Comparison of ENCODE assay signal across 8 mouse cellular contexts in the genomic region with DNA sequence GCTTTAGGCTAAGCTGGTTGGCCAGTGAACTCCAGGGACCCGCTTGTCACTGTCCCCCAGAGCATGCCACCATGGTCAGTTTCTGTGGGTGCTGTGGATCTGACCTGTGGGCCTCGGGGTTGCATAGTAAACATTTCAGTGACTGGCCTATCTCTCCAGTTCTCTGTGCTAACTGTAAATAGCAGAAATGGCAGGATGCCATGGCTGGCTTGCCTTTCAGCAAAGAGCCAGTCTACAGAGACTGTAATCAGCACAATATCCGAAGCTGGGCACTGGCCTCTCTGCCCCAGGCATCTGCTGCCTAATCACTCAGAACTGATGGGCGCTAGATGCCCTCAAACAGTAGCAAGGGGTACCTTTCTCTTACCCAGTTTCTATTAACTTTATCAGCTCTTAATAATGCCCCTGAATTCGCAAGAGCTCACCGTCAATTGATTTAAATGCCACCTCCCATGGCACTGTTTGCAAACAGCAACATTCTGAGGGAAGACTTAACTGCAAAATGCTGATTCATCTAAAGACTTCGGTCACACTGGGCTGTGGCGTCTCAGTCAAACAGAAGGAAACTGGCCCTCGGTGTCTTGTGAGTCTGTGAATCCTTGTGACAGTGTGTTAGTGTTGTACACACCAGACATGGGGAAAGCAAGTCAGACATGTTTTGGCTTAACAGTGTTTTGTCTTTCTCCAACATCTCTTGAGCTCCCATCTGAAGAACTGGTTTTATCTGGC. TPM values are rescaled to one million over a fixed set of nuclear protein-coding genes. Genes with fewer than 3 reads are reported as not detected.
DNase-seq lines count a peak whose midpoint lies in the region; ATAC-seq lines count a peak whose summit lies in the region.

No protein-coding gene starts in this region.

- no peak overlapping the region for H3K9ac ChIP-seq in hindbrain, embryonic 14.5 days
- no peak overlapping the region for H3K9ac ChIP-seq in hindbrain, embryonic 11.5 days (ENCODE audit: low read depth, low read length)
- H3K9ac ChIP-seq in kidney, embryonic 16.5 days (replicated peaks; ENCODE audit: low read length), result no peak overlapping the region

- DNase-seq in adrenal gland, postnatal 10 days, result peak; percentile 68
- no peak for DNase-seq in adrenal gland, adult 8-10 months
- peak; percentile 46 for DNase-seq in hindbrain, embryonic 14.5 days (ENCODE audit: low spot score)
- DNase-seq in hindbrain, embryonic 11.5 days (ENCODE audit: low spot score), result no peak
- DNase-seq in MN1 (ENCODE audit: low spot score), result peak; percentile 69
- DNase-seq in thymus, postnatal 25 days, result no peak
- DNase-seq in left cerebral cortex, postnatal 10 days (ENCODE audit: extremely low spot score in 1 of 2, low spot score in 2 of 2), result no peak

- 0 out of 2 replicates have a peak, but pooled peaks have one; percentile 34 for ATAC-seq in hindbrain, embryonic 14.5 days (ENCODE audit: low FRiP score)
- no peak for ATAC-seq in hindbrain, embryonic 11.5 days (ENCODE audit: low FRiP score)
- peak; percentile 32; the same call in 1 of the 2 replicates for ATAC-seq in kidney, embryonic 16.5 days (ENCODE audit: low FRiP score, low TSS enrichment)

- no peak overlapping the region for H3K4me3 ChIP-seq in hindbrain, embryonic 14.5 days (replicated peaks; ENCODE audit: low read length)
- no peak overlapping the region for H3K4me3 ChIP-seq in hindbrain, embryonic 11.5 days (ENCODE audit: low read depth, low read length)
- no peak overlapping the region for H3K4me3 ChIP-seq in kidney, embryonic 16.5 days (ENCODE audit: low read length)

- H3K27me3 ChIP-seq in hindbrain, embryonic 14.5 days (ENCODE audit: control insufficient read depth, insufficient read depth, low read length), result no peaks in the 10 kb centered on the region
- no peaks in the 10 kb centered on the region for H3K27me3 ChIP-seq in hindbrain, embryonic 11.5 days (ENCODE audit: control insufficient read depth, insufficient read depth, low read length)
- no peaks in the 10 kb centered on the region for H3K27me3 ChIP-seq in kidney, embryonic 16.5 days (ENCODE audit: insufficient read depth, low read length)

- peaks cover 19% of the 10 kb centered on the region; the same call in 1 of the 2 replicates for H3K4me1 ChIP-seq in hindbrain, embryonic 14.5 days (replicated peaks; ENCODE audit: control insufficient read depth, insufficient read depth, low read length)
- peaks cover 6% of the 10 kb centered on the region; the same call in 1 of the 2 replicates for H3K4me1 ChIP-seq in hindbrain, embryonic 11.5 days (replicated peaks; ENCODE audit: control insufficient read depth, insufficient read depth, low read length)
- peaks cover 30% of the 10 kb centered on the region for H3K4me1 ChIP-seq in kidney, embryonic 16.5 days (ENCODE audit: insufficient read depth, low read length)

- intact Hi-C loops in left cerebral cortex, postnatal 10 days (cut with DNase I), result no loop called here

- peaks cover 15% of the 10 kb centered on the region for H3K9me3 ChIP-seq in hindbrain, embryonic 14.5 days (ENCODE audit: control insufficient read depth, low read length)
- no peaks in the 10 kb centered on the region for H3K9me3 ChIP-seq in hindbrain, embryonic 11.5 days (ENCODE audit: control insufficient read depth, low read length)
- peaks cover 15% of the 10 kb centered on the region for H3K9me3 ChIP-seq in kidney, embryonic 16.5 days (ENCODE audit: low read length)

- H3K27ac ChIP-seq in hindbrain, embryonic 14.5 days, result 0 out of 2 replicates have a peak overlapping the region, but pooled peaks have one; percentile 1
- no peak overlapping the region for H3K27ac ChIP-seq in hindbrain, embryonic 11.5 days (ENCODE audit: low read depth, low read length)
- H3K27ac ChIP-seq in kidney, embryonic 16.5 days (ENCODE audit: low read length), result peak overlapping the region; percentile 5; the same call in 1 of the 2 replicates

- WGBS in hindbrain, embryonic 14.5 days, result 76% methylated on average over 9 of the region's 9 CpGs
- 89% methylated on average over 9 of the region's 9 CpGs for WGBS in hindbrain, embryonic 11.5 days
- WGBS in kidney, embryonic 16.5 days, result 72% methylated on average over 9 of the region's 9 CpGs

- peaks cover 30% of the 10 kb centered on the region for H3K36me3 ChIP-seq in hindbrain, embryonic 14.5 days (replicated peaks; ENCODE audit: control insufficient read depth, insufficient read depth)
- peaks cover 10% of the 10 kb centered on the region for H3K36me3 ChIP-seq in hindbrain, embryonic 11.5 days (ENCODE audit: control insufficient read depth, insufficient read depth, low read length)
- peaks cover 30% of the 10 kb centered on the region for H3K36me3 ChIP-seq in kidney, embryonic 16.5 days (ENCODE audit: insufficient read depth, low read length)

- H3K4me2 ChIP-seq in hindbrain, embryonic 14.5 days (replicated peaks), result no peak overlapping the region
- H3K4me2 ChIP-seq in hindbrain, embryonic 11.5 days (replicated peaks; ENCODE audit: low read depth, low read length), result no peak overlapping the region
- no peak overlapping the region for H3K4me2 ChIP-seq in kidney, embryonic 16.5 days (replicated peaks; ENCODE audit: low read depth, low read length)

RNA-seq across cellular contexts. Expression of gene Zfp326, which starts 59.0 kb away (rescaled TPM):
- 10 to 100 TPM; 25.3 to 29.7 TPM for total RNA-seq in adrenal gland, postnatal 10 days (2021)
- 10 to 100 TPM; 17.0 to 31.9 (median 26.2) TPM for total RNA-seq in adrenal gland, adult 8-10 months (2022)
- 36.0 and 41.9 TPM in 2 replicates for polyA plus RNA-seq in hindbrain, embryonic 14.5 days (2014; fragmentation: Nextera tagmentation; extraction: Ambion mirVana)
- polyA plus RNA-seq in hindbrain, embryonic 11.5 days (2014; fragmentation: Nextera tagmentation; extraction: Ambion mirVana), result 44.9 and 63.5 TPM in 2 replicates
- polyA plus RNA-seq in kidney, embryonic 16.5 days (2015; fragmentation: Nextera tagmentation; extraction: Ambion mirVana), result 36.9 and 40.0 TPM in 2 replicates
- total RNA-seq in left cerebral cortex, postnatal 10 days (2021), result 10 to 100 TPM; 40.8 to 41.3 TPM

Comparison
In these comparisons a context has a peak if more than half of its experiments do, and no peak if none do; other contexts are left out.
1. DNase-seq: peak in adrenal gland, postnatal 10 days (single experiment), hindbrain, embryonic 14.5 days (single experiment) and MN1 (single experiment); none in adrenal gland, adult 8-10 months (single experiment), hindbrain, embryonic 11.5 days (single experiment), thymus, postnatal 25 days (single experiment) and left cerebral cortex, postnatal 10 days (0 of 2).